Mouse (Mus musculus) lung, embryonic 14.5 days (tissue): ENCODE measurements around the gene Clic4. TPM values are rescaled to one million over a fixed set of nuclear protein-coding genes. Genes with fewer than 3 reads are reported as not detected.

Source experiments
- ATAC-seq: fragments of 200-750 bp; cut with Nextera tagmentation; 2 replicates; pipeline ENCODE4 v1.8.0; 2017; ENCODE audit warnings: mild to moderate bottlenecking, moderate TSS enrichment, moderate library complexity; ENCODE audit not compliant: insufficient read depth
- DNase-seq: peaks from one replicate; pipeline ENCODE4 v3.0.0-alpha.2; 2015
- H3K27ac ChIP-seq: fragments of 300-500 bp; sonication (generic); 2 replicates; pipeline ENCODE4 v1.5.1; 2014; ENCODE audit warnings: low read depth, mild to moderate bottlenecking, moderate library complexity
- H3K27me3 ChIP-seq: fragments of 300-500 bp; sonication (generic); 2 replicates; pipeline ENCODE4 v1.6.1; 2014; ENCODE audit warnings: low read length, control low read depth; ENCODE audit not compliant: insufficient read depth
- H3K36me3 ChIP-seq: fragments of 300-500 bp; sonication (generic); 2 replicates; pipeline ENCODE4 v1.6.1; 2014; ENCODE audit warnings: control low read depth; ENCODE audit not compliant: insufficient read depth
- H3K4me1 ChIP-seq: fragments of 300-500 bp; sonication (generic); 2 replicates; pipeline ENCODE4 v1.6.1; 2014; ENCODE audit warnings: antibody characterized with exemption, control low read depth; ENCODE audit not compliant: insufficient read depth
- H3K4me2 ChIP-seq: fragments of 300-500 bp; sonication (generic); 2 replicates; pipeline ENCODE4 v1.6.1; 2014; ENCODE audit warnings: mild to moderate bottlenecking
- H3K4me3 ChIP-seq: fragments of 300-500 bp; sonication (generic); 2 replicates; pipeline ENCODE4 v1.5.1; 2014; ENCODE audit warnings: low read depth, low read length
- H3K9ac ChIP-seq: fragments of 300-500 bp; sonication (generic); 2 replicates; pipeline ENCODE4 v1.6.1; 2014
- H3K9me3 ChIP-seq: fragments of 300-500 bp; sonication (generic); 2 replicates; pipeline ENCODE4 v1.6.1; 2016; ENCODE audit warnings: low read depth, low read length, control low read depth
- CTCF ChIP-seq: IDR thresholded peaks from 2 replicates; pipeline ENCODE4 v1.5.1; 2016; ENCODE audit warnings: antibody characterized with exemption, low read depth
- WGBS: fragments of 180-500 bp; shearing (Covaris S2); extraction: QIAGEN DNeasy Blood & Tissue Kit; methylation state at CpG from one replicate; pipeline ENCODE4 v1.1.7; 2014; 5-methylcytosine and 5-hydroxymethylcytosine counted together
- polyA plus RNA-seq: library from polyadenylated mRNA; unstranded; fragments of >200 nt; fragmentation: Nextera tagmentation; extraction: Ambion mirVana; gene quantifications from 2 replicates; pipeline ENCODE4 v1.2.1, GENCODE M21; 2014

Clic4 gene
- polyA plus RNA-seq, 1 experiment from 2014 or later, result 133 TPM

GRCm38 (mm10) chr4:135301166-135301565 is 28.6 kb upstream of the Clic4 start:
- 58% methylated on average over 3 of the region's 3 CpGs for WGBS
- DNase-seq (no peak), ATAC-seq (no peak)
- TF ChIP-seq CTCF, result no peak
- H3K4me2 ChIP-seq, result no peak overlapping the region
- H3K4me1 ChIP-seq, result no peaks in the 10 kb centered on the region
- no peak overlapping the region for H3K4me3 ChIP-seq
- no peak overlapping the region for H3K27ac ChIP-seq
- H3K9me3 ChIP-seq, result no peaks in the 10 kb centered on the region
- no peaks in the 10 kb centered on the region for H3K36me3 ChIP-seq
- no peak overlapping the region for H3K9ac ChIP-seq
- H3K27me3 ChIP-seq, result no peaks in the 10 kb centered on the region

GRCm38 (mm10) chr4:135300248-135301041 is 27.8 kb upstream of the Clic4 start:
- no peak for ATAC-seq
- no peak for DNase-seq

GRCm38 (mm10) chr4:135298680-135299079 is 26.1 kb upstream of the Clic4 start:
- ATAC-seq (no peak), DNase-seq (no peak)
- Histone ChIP-seq H3K9me3 (no peaks in the 10 kb centered on the region), H3K9ac (no peak overlapping the region), H3K27ac (peak overlapping the region; percentile 81), H3K4me3 (no peak overlapping the region), H3K4me2 (no peak overlapping the region), H3K4me1 (no peaks in the 10 kb centered on the region), H3K27me3 (no peaks in the 10 kb centered on the region), H3K36me3 (no peaks in the 10 kb centered on the region)
- no peak for TF ChIP-seq CTCF
- WGBS, result 78% methylated on average over 10 of the region's 10 CpGs

More at GRCm38 (mm10) chr4:135300248-135301041, 27.8 kb upstream of the Clic4 start:
- 90% methylated on average over 26 of the region's 26 CpGs for WGBS
- Histone ChIP-seq H3K9me3 (no peaks in the 10 kb centered on the region), H3K36me3 (no peaks in the 10 kb centered on the region), H3K27ac (no peak overlapping the region), H3K4me3 (no peak overlapping the region), H3K4me2 (no peak overlapping the region), H3K4me1 (no peaks in the 10 kb centered on the region), H3K9ac (no peak overlapping the region), H3K27me3 (no peaks in the 10 kb centered on the region)
- TF ChIP-seq CTCF, result no peak

- no peak overlapping the region; the same call in 1 of the 2 replicates for H3K9ac ChIP-seq
- H3K4me2 ChIP-seq, result 0 out of 2 replicates have a peak overlapping the region, but pooled peaks have one; percentile 15
- TF ChIP-seq CTCF, result no peak
- H3K9me3 ChIP-seq, result no peaks in the 10 kb centered on the region
- DNase-seq (peak; percentile 66), ATAC-seq (peak; percentile 73)
- 60% methylated on average over 15 of the region's 15 CpGs for WGBS
- H3K4me3 ChIP-seq, result no peak overlapping the region
- no peaks in the 10 kb centered on the region for H3K27me3 ChIP-seq
- H3K27ac ChIP-seq, result peak overlapping the region; percentile 81
- no peaks in the 10 kb centered on the region for H3K36me3 ChIP-seq
- no peaks in the 10 kb centered on the region for H3K4me1 ChIP-seq
Observed at GRCm38 (mm10) chr4:135297931-135298546, 25.4 kb upstream of the Clic4 start.

GRCm38 (mm10) chr4:135297146-135297545 is 24.5 kb upstream of the Clic4 start:
- no peak for DNase-seq
- ATAC-seq, result no peak
- Histone ChIP-seq H3K4me2 (no peak overlapping the region), H3K27me3 (no peaks in the 10 kb centered on the region), H3K4me3 (no peak overlapping the region), H3K9ac (no peak overlapping the region), H3K4me1 (peaks cover 4% of the 10 kb centered on the region; the same call in 1 of the 2 replicates), H3K36me3 (no peaks in the 10 kb centered on the region), H3K9me3 (no peaks in the 10 kb centered on the region), H3K27ac (no peak overlapping the region)
- no peak for TF ChIP-seq CTCF
- 78% methylated on average over 7 of the region's 7 CpGs for WGBS

GRCm38 (mm10) chr4:135296565-135296964 is 24.0 kb upstream of the Clic4 start:
- no peaks in the 10 kb centered on the region for H3K9me3 ChIP-seq
- no peak overlapping the region for H3K4me2 ChIP-seq
- ATAC-seq (no peak), DNase-seq (no peak)
- no peak overlapping the region for H3K4me3 ChIP-seq
- peaks cover 7% of the 10 kb centered on the region; the same call in 1 of the 2 replicates for H3K4me1 ChIP-seq
- no peak overlapping the region for H3K9ac ChIP-seq
- no peak for TF ChIP-seq CTCF
- H3K27ac ChIP-seq, result no peak overlapping the region
- no peaks in the 10 kb centered on the region for H3K27me3 ChIP-seq
- H3K36me3 ChIP-seq, result no peaks in the 10 kb centered on the region

GRCm38 (mm10) chr4:135293813-135294212 is 21.2 kb upstream of the Clic4 start:
- H3K36me3 ChIP-seq, result no peaks in the 10 kb centered on the region
- H3K4me1 ChIP-seq, result peaks cover 7% of the 10 kb centered on the region; the same call in 1 of the 2 replicates
- H3K4me2 ChIP-seq, result no peak overlapping the region
- DNase-seq (no peak), ATAC-seq (no peak)
- no peak for TF ChIP-seq CTCF
- H3K4me3 ChIP-seq, result no peak overlapping the region
- H3K27ac ChIP-seq, result no peak overlapping the region
- no peaks in the 10 kb centered on the region for H3K9me3 ChIP-seq
- WGBS, result 70% methylated on average over 3 of the region's 3 CpGs
- no peak overlapping the region for H3K9ac ChIP-seq
- H3K27me3 ChIP-seq, result no peaks in the 10 kb centered on the region
